In genomic region chr5:98169376-98170351, GRCm38 (mm10) we compare ENCODE assay signal across 10 mouse cellular contexts. TPM values are rescaled to one million over a fixed set of nuclear protein-coding genes. Genes with fewer than 3 reads are reported as not detected.
A peak's percentile ranks its signal among the peaks of the same experiment; 100 is the strongest.
DNase-seq lines count a peak whose midpoint lies in the region; ATAC-seq and TF ChIP-seq lines count a peak whose summit lies in the region.
"Had no signal": no experiment of that assay in that cellular context is flagged by ENCODE, and none has a peak within 500 bp of the region (broad histone marks: within the 10 kb centered on the region; RNA-seq: fewer than 3 reads in every experiment).

No protein-coding gene starts in this region.

- no peak overlapping the region for H3K27ac ChIP-seq in heart, embryonic 15.5 days
- H3K27ac ChIP-seq in hindbrain, embryonic 10.5 days: peak overlapping the region; percentile 69; the same call in 1 of the 2 replicates
- H3K27ac ChIP-seq in midbrain, embryonic 15.5 days: no peak overlapping the region
- H3K27ac ChIP-seq: liver, embryonic 15.5 days had no signal

- WGBS in heart, embryonic 15.5 days: 5% methylated on average over 30 of the region's 30 CpGs
- WGBS in hindbrain, embryonic 10.5 days: under 1% methylated on average over 30 of the region's 30 CpGs
- 2% methylated on average over 30 of the region's 30 CpGs for WGBS in midbrain, embryonic 15.5 days

- no peak overlapping the region for H3K9ac ChIP-seq in heart, embryonic 15.5 days
- H3K9ac ChIP-seq in midbrain, embryonic 15.5 days: no peak overlapping the region
- H3K9ac ChIP-seq: liver, embryonic 15.5 days had no signal

- peaks cover 84% of the 10 kb centered on the region for H3K27me3 ChIP-seq in heart, embryonic 15.5 days
- peaks cover 100% of the 10 kb centered on the region for H3K27me3 ChIP-seq in hindbrain, embryonic 10.5 days (ENCODE audit: insufficient read depth, poor library complexity, severe bottlenecking)
- peaks cover 66% of the 10 kb centered on the region for H3K27me3 ChIP-seq in midbrain, embryonic 15.5 days (replicated peaks)
- H3K27me3 ChIP-seq: CH12.LX had no signal

- H3K9me3 ChIP-seq in heart, embryonic 15.5 days (replicated peaks): no peaks in the 10 kb centered on the region
- H3K9me3 ChIP-seq in hindbrain, embryonic 10.5 days: no peaks in the 10 kb centered on the region
- H3K9me3 ChIP-seq in midbrain, embryonic 15.5 days: no peaks in the 10 kb centered on the region
- H3K9me3 ChIP-seq: liver, embryonic 15.5 days had no signal

- H3K36me3 ChIP-seq in heart, embryonic 15.5 days: no peaks in the 10 kb centered on the region
- H3K36me3 ChIP-seq in hindbrain, embryonic 10.5 days: no peaks in the 10 kb centered on the region
- no peaks in the 10 kb centered on the region for H3K36me3 ChIP-seq in midbrain, embryonic 15.5 days (replicated peaks)
- H3K36me3 ChIP-seq: liver, embryonic 15.5 days had no signal

- H3K4me2 ChIP-seq in heart, embryonic 15.5 days: peak overlapping the region; percentile 95
- H3K4me2 ChIP-seq in midbrain, embryonic 15.5 days: peak overlapping the region; percentile 79

- no peak for TF ChIP-seq CTCF in brain, embryonic 14.5 days (IDR thresholded peaks at IDR 0.05; ENCODE audit: borderline replicate concordance, extremely low read depth, insufficient read depth, insufficient read length)

- DNase-seq in heart, adult 8-10 months (ENCODE audit: low spot score): no peak
- DNase-seq in brain, embryonic 14.5 days (ENCODE audit: low read depth): peak; percentile 84
- DNase-seq in hindbrain, embryonic 10.5 days (ENCODE audit: low spot score): peak; percentile 67
- DNase-seq in spleen, postnatal 10 days (ENCODE audit: low spot score in 2 of 2): no peak
- no peak for DNase-seq in adrenal gland, postnatal 4 days (ENCODE audit: low spot score in 2 of 2)

- no peak for ATAC-seq in heart, embryonic 15.5 days (replicated peaks; ENCODE audit: insufficient number of reproducible peaks, insufficient read depth, low FRiP score, low read depth)
- ATAC-seq in midbrain, embryonic 15.5 days (replicated peaks): no peak
- no peak for ATAC-seq in monocyte, adult 5-6 weeks (replicated peaks; ENCODE audit: insufficient number of reproducible peaks, low FRiP score, low TSS enrichment, poor library complexity, severe bottlenecking)

- peak overlapping the region; percentile 65 for H3K4me3 ChIP-seq in heart, embryonic 15.5 days
- H3K4me3 ChIP-seq in hindbrain, embryonic 10.5 days: peak overlapping the region; percentile 62
- peak overlapping the region; percentile 45 for H3K4me3 ChIP-seq in midbrain, embryonic 15.5 days
- H3K4me3 ChIP-seq: liver, embryonic 15.5 days had no signal

- peaks cover 41% of the 10 kb centered on the region for H3K4me1 ChIP-seq in heart, embryonic 15.5 days (replicated peaks)
- H3K4me1 ChIP-seq in hindbrain, embryonic 10.5 days (replicated peaks): peaks cover 71% of the 10 kb centered on the region
- peaks cover 50% of the 10 kb centered on the region for H3K4me1 ChIP-seq in midbrain, embryonic 15.5 days
- H3K4me1 ChIP-seq: liver, embryonic 15.5 days had no signal

- TF ChIP-seq POLR2A in brain, embryonic 14.5 days (IDR thresholded peaks at IDR 0.05; ENCODE audit: borderline replicate concordance, extremely low read depth, insufficient read depth, insufficient read length, poor library complexity, severe bottlenecking): no peak

RNA-seq across cellular contexts. Expression of gene Prdm8, which starts 2.7 kb away (rescaled TPM):
- 0.15 TPM in 1 of 2 replicates, not detected in the other for polyA plus RNA-seq in heart, embryonic 15.5 days (2015; fragmentation: Nextera tagmentation; extraction: Ambion mirVana)
- total RNA-seq in heart, adult 8-10 months (2022): under 1 TPM; 0.09 to 0.22 (median 0.15) TPM
- polyA plus RNA-seq in brain, embryonic 14.5 days (2012; rRNA removed): 23.2 and 26.7 TPM in 2 replicates
- polyA plus RNA-seq in hindbrain, embryonic 10.5 days (2016; fragmentation: Nextera tagmentation; extraction: Ambion mirVana): 0.45 and 0.92 TPM in 2 replicates
- polyA plus RNA-seq in midbrain, embryonic 15.5 days (2015; fragmentation: Nextera tagmentation; extraction: Ambion mirVana): 2.1 and 2.6 TPM in 2 replicates
- under 1 TPM; 0.14 to 0.34 TPM for total RNA-seq in adrenal gland, postnatal 4 days (2021)
- 0.19 TPM in 1 of 3 replicates, not detected in the others for total RNA-seq in monocyte, adult 5-6 weeks (2017)
- polyA plus RNA-seq: liver, embryonic 15.5 days had no signal

Comparison
In these comparisons a context has a peak if more than half of its experiments do, and no peak if none do; other contexts are left out.
1. DNase-seq: peak in brain, embryonic 14.5 days (single experiment) and hindbrain, embryonic 10.5 days (single experiment); none in heart, adult 8-10 months (single experiment), spleen, postnatal 10 days (0 of 2) and adrenal gland, postnatal 4 days (0 of 2).
2. Peak in every context shown above with its lines, with median percentiles within 50 percentile points of each other: H3K4me3 ChIP-seq.